Mouse (Mus musculus) telencephalon, adult 2 months (tissue): Measurements from ENCODE around the gene Slc9a4.
"Not testable (repeated sequence)": the region's sequence is repeated elsewhere in the genome, so short reads cannot be mapped to it uniquely, and the experiment has no call there.

Source experiments
- DNase-seq: peaks from one replicate; pipeline ENCODE4 v3.0.0-alpha.2; 2011; ENCODE audit warnings: low read depth, low spot score

Slc9a4 gene

GRCm38 (mm10) chr1:40650803-40651497, 71.1 kb downstream of the Slc9a4 start:
- DNase-seq: no peak

- DNase-seq: no peak
Observed at GRCm38 (mm10) chr1:40657035-40657434, 77.2 kb downstream of the Slc9a4 start.

GRCm38 (mm10) chr1:40657978-40658496, 78.2 kb downstream of the Slc9a4 start:
- DNase-seq: peak; percentile 22

- no peak for DNase-seq
Observed at GRCm38 (mm10) chr1:40659017-40659416, 79.1 kb downstream of the Slc9a4 start.

DNA sequence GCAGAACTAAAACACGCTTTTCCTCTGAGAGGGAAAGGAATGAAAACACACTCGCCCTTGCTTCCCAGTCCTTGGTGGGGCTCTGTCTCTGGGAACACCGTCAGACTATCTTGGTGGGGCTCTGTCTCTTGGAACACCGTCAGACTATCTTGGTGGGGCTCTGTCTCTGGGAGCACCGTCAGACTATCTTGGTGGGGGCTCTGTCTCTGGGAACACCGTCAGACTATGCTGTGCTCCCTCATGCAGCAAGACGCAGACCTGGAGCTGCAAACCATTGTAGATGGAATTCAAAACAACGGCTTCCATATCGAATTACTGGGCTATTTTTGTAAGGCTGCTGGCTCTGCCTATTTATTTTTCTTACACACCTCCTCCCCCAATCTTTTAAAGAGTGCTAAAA, 79.6 kb downstream of the Slc9a4 start:
- no peak for DNase-seq

- no peak for DNase-seq
Observed at GRCm38 (mm10) chr1:40660838-40661237, 81.0 kb downstream of the Slc9a4 start.

- no peak for DNase-seq
Observed at GRCm38 (mm10) chr1:40665401-40666370, 85.8 kb downstream of the Slc9a4 start.

DNA sequence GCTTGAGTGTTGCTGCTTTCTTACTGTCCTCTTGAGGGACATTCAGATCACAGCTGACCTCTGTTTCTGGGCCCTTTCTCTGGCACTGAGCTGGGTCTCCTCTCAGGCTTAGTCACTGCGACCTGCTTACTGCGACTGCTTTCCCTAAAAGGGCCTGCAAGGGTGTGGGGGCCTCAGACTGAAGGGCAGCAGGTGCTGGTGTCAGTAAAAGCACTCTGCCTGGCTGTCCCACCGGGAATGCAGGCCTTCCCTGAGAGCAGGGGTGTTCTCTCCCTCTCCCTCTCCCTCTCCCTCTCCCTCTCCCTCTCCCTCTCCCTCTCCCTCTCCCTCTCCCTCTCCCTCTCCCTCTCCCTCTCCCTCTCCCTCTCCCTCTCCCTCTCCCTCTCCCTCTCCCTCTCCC, 87.6 kb downstream of the Slc9a4 start:
- not testable (repeated sequence) for DNase-seq

DNA sequence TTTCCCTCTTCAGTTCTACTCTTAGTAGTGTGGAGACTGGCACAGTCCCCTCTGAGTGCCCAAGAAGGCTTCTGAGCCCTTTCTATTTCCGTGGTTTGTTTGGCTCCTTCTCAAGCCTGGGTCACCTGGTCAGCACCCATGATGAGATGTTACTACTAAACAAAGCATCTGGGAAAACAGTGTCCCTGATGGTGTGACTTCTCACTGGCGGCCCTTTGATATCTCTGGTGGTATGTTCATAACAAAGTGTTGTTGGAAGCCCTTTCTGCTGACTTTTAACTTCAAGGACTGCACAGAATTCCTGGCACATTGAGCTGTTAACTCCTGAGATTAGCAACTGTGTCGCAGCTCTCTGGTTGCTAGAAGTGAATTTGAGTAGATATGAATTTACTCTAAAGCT, 90.1 kb downstream of the Slc9a4 start:
- no peak for DNase-seq

DNA sequence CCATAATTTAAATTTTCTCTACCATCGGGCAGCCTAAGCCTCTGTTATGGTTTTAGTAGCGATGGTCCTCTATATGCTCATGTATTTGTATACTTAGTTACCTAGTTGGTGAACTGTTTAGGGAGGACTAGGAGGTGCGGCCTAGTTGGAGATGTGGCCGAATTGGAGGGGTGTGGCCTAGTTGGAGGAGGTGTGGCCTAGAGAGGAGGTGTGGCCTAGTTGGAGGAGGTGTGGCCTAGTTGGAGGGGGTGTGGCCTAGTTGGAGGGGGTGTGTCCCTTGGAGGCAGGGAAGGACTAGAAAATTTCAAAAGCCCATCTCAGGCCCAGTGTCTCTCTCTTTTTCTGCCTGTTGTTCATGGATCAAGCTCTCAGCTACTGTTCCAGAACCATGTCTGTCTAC, 91.6 kb downstream of the Slc9a4 start:
- no peak for DNase-seq

DNA sequence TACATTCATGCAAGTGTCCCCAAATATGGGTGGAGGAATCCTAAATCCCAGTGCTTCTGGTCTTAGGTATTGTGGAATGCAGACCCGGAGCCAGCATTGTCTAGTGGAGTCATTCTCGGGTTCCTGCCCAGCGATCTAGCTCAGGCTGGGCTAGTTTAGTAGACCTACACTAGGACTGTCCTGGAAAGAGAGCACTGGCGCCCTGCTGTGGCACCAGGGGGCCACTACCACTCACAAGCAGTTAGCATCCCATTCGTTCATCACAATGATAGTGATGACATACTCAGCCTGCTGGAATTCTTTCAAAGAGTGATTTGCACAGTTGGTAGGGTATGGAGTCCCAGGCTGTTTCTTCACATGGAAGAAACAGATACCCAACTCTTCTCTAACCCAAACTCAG, 97.4 kb downstream of the Slc9a4 start:
- DNase-seq: no peak
